Mouse (Mus musculus): ENCODE data around the gene Zfpm1. TPM values are rescaled to one million over a fixed set of nuclear protein-coding genes. Genes with fewer than 3 reads are reported as not detected.

The Zfpm1 gene
- polyA plus RNA-seq, 1 experiment: 32.0 TPM

DNA sequence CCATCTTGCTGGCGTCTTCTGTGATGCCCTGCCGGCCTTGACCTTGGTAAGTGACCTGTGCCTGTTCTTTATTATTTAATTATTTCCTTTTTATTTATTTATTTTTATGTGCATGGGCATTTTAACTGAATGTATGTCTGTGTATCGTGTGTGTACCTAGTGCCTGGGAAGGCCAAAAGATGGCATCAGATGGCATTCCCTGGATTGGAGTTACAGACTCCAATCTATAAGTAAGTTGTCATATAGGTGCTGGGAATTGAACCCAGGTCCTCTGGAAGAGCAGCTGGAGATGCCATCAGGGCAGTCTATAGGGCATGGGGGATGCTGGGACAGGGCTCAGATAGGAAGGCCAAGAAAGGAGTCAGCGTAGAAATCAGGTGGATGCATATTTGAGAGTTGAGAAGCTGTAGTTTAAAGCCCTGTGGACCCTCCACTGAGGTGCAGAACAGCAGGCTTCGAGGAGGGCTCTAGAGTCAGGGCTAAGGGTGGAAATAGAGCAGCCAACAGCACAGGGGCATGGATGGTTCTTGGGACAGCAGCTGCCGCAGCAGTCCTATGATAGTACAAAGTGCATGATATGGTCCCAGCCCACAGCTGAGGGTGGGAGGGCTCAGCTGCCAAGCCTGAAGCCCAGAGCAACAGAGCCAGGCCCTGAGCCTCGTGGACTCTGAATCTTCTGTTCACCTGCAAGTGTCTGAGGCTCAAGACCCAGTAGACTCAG lies 78.9 kb downstream of the Zfpm1 start, which contains the start of gene Trhr2:
Trhr2 (minus strand) TSS at position 51 of the 721 bp plus-strand sequence.
- WGBS: 78% methylated on average over 7 of the region's 7 CpGs
- H3K4me1 ChIP-seq (ENCODE audit: control insufficient read depth, insufficient read depth, low read length): no peaks in the 10 kb centered on the region; the same call in 1 of the 2 replicates
- no peak within 1 kb of the TSS for H3K4me3 ChIP-seq (replicated peaks; ENCODE audit: extremely low read depth, low read depth, low read length)
- TF ChIP-seq POLR2A (IDR thresholded peaks at IDR 0.05; ENCODE audit: borderline replicate concordance, extremely low read depth, low read depth, low read length) (no peak), CTCF (IDR thresholded peaks at IDR 0.05; ENCODE audit: insufficient read depth, low read length) (no peak)
- no peak for DNase-seq

DNA sequence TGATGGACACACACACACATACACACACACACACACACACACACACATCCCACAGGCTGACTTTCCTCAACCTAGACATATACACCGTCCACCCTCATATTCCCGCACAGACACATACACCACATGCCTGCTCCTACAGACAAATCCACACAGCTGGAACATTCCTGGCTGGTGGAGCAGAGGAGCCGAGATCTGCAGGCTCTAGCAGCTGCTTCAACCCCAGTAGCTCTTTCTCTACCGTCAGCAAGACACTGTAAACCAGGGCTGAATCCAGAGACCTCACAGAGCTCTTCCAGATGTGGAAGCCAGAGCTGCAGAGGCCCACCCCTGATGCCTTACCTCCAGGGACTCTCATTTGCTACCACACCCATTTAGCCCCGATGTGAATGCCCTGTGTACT lies 80.3 kb downstream of the Zfpm1 start:
- no peaks in the 10 kb centered on the region for H3K4me1 ChIP-seq (ENCODE audit: control insufficient read depth, insufficient read depth, low read length)
- no peak overlapping the region for H3K4me3 ChIP-seq (replicated peaks; ENCODE audit: extremely low read depth, low read depth, low read length)
- no peak for TF ChIP-seq POLR2A (IDR thresholded peaks at IDR 0.05; ENCODE audit: borderline replicate concordance, extremely low read depth, low read depth, low read length)
- TF ChIP-seq CTCF (IDR thresholded peaks at IDR 0.05; ENCODE audit: insufficient read depth, low read length): no peak
- no peak for DNase-seq
- WGBS: 45% methylated on average over 5 of the region's 5 CpGs

DNA sequence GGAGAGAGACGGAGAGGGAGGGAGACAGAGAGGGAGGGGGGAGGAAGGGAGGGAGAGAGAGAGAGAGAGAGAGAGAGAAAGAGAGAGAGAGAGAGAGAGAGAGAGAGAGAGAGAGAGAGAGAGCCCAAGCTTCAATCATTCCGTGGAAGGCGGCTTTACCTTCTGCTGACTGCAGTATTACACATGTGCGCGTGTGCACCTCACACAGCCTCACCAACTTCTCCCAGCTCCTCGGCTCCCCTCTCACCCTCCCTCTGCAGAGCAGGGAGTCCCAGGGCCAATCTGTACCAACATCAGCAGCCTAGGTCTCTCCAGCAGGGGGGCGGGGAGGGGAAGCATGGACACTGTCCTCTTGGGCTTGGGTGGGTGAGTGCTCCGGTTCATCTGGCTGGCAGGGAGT lies 81.0 kb downstream of the Zfpm1 start:
- no peak for TF ChIP-seq POLR2A (IDR thresholded peaks at IDR 0.05; ENCODE audit: borderline replicate concordance, extremely low read depth, low read depth, low read length)
- TF ChIP-seq CTCF (IDR thresholded peaks at IDR 0.05; ENCODE audit: insufficient read depth, low read length): no peak
- no peak for DNase-seq
- Histone ChIP-seq H3K4me1 (ENCODE audit: control insufficient read depth, insufficient read depth, low read length) (no peaks in the 10 kb centered on the region), H3K4me3 (replicated peaks; ENCODE audit: extremely low read depth, low read depth, low read length) (no peak overlapping the region)
- 39% methylated on average over 8 of the region's 8 CpGs for WGBS

DNA sequence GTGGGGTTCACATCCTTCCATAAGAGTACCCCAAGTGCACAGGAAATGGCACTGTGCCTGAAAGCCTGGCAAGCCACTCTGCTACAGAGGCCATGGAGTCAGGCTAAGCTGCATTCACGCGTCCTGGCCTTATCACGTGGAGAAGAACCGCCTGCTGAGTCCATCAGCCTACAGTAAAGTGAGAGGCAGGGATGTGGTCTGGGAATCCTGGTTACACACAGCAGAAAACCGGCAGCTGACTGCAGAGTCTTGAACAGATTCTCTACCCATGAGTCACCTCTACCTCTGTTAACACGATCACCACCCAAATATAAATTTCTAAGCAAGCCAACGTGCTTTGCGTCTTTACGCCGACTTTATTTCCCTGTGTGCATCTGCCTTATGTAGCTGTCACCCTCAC lies 86.6 kb downstream of the Zfpm1 start:
- WGBS: 58% methylated on average over 10 of the region's 10 CpGs
- no peak for DNase-seq
- H3K4me1 ChIP-seq (ENCODE audit: control insufficient read depth, insufficient read depth, low read length): peaks cover 4% of the 10 kb centered on the region
- TF ChIP-seq CTCF (IDR thresholded peaks at IDR 0.05; ENCODE audit: insufficient read depth, low read length): no peak
- no peak for TF ChIP-seq POLR2A (IDR thresholded peaks at IDR 0.05; ENCODE audit: borderline replicate concordance, extremely low read depth, low read depth, low read length)
- no peak overlapping the region for H3K4me3 ChIP-seq (replicated peaks; ENCODE audit: extremely low read depth, low read depth, low read length)

DNA sequence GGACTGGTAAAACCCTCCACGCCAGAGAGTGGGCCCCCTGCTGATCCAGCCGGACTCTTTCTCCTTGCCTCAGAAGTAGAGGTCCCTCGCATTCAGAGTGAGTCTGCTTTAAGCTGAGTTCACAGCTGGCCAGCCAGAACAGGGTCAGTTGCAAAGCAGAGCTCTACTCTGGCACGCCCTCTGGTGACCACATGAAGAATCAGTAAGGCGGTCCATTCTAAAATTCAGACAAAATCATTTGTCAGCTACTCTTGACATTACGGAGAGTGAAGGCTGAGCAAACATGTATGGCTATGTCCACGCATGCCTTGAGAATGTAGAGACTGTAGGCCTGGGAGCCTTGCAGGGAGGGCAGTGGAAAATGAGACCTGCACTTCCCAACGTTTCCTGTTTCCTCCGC lies 87.7 kb downstream of the Zfpm1 start:
- Histone ChIP-seq H3K4me3 (replicated peaks; ENCODE audit: extremely low read depth, low read depth, low read length) (no peak overlapping the region), H3K4me1 (ENCODE audit: control insufficient read depth, insufficient read depth, low read length) (peaks cover 4% of the 10 kb centered on the region)
- peak; percentile 68 for DNase-seq
- TF ChIP-seq POLR2A (IDR thresholded peaks at IDR 0.05; ENCODE audit: borderline replicate concordance, extremely low read depth, low read depth, low read length): no peak
- TF ChIP-seq CTCF (IDR thresholded peaks at IDR 0.05; ENCODE audit: insufficient read depth, low read length): peak; percentile 85
- 8% methylated on average over 9 of the region's 9 CpGs for WGBS

DNA sequence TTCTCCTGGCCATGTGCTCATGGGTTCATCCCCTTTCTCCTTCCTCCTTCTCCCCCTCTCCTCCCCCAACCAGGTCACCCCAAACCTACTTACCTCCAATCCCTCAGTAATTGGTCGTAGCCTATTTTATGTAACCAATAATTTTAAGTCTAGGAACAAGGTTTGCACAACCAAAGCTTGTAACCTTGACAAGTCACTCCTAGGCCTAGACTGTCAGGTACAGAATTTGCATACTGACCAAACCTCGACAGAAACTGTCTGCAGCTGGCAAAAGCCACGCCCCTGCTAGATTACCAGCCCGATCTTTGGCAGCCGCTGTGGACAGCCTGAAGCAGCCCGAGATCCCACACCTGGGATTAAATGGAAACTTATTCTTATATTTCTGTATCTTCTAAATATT lies 89.8 kb downstream of the Zfpm1 start:
- no peak for DNase-seq
- no peak for TF ChIP-seq POLR2A (IDR thresholded peaks at IDR 0.05; ENCODE audit: borderline replicate concordance, extremely low read depth, low read depth, low read length)
- no peak for TF ChIP-seq CTCF (IDR thresholded peaks at IDR 0.05; ENCODE audit: insufficient read depth, low read length)
- Histone ChIP-seq H3K4me1 (ENCODE audit: control insufficient read depth, insufficient read depth, low read length) (peaks cover 4% of the 10 kb centered on the region), H3K4me3 (replicated peaks; ENCODE audit: extremely low read depth, low read depth, low read length) (no peak overlapping the region)
- 60% methylated on average over 6 of the region's 6 CpGs for WGBS

DNA sequence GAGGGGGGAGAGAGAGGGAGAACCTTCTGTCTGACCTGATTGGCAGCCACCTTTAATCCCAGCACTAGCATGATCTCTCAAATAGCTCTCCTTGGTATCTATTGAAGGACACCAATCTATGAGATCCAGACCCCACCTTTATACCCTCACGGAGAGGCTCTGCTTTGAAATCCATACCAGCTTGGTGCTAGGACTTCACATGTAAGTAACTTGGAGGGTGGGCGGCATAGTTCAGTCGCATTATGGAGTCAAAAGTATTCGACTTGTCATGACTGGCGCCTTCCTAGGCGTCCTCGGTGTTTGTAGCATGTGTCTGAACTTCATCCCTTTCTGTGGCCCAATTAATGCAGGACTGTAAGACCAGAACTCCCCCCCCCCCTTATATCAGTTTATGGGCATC lies 93.4 kb downstream of the Zfpm1 start:
- peaks cover 8% of the 10 kb centered on the region; the same call in 1 of the 2 replicates for H3K4me1 ChIP-seq (ENCODE audit: control insufficient read depth, insufficient read depth, low read length)
- no peak overlapping the region for H3K4me3 ChIP-seq (replicated peaks; ENCODE audit: extremely low read depth, low read depth, low read length)
- WGBS: 92% methylated on average over 7 of the region's 7 CpGs
- DNase-seq: no peak
- no peak for TF ChIP-seq CTCF (IDR thresholded peaks at IDR 0.05; ENCODE audit: insufficient read depth, low read length)
- no peak for TF ChIP-seq POLR2A (IDR thresholded peaks at IDR 0.05; ENCODE audit: borderline replicate concordance, extremely low read depth, low read depth, low read length)

DNA sequence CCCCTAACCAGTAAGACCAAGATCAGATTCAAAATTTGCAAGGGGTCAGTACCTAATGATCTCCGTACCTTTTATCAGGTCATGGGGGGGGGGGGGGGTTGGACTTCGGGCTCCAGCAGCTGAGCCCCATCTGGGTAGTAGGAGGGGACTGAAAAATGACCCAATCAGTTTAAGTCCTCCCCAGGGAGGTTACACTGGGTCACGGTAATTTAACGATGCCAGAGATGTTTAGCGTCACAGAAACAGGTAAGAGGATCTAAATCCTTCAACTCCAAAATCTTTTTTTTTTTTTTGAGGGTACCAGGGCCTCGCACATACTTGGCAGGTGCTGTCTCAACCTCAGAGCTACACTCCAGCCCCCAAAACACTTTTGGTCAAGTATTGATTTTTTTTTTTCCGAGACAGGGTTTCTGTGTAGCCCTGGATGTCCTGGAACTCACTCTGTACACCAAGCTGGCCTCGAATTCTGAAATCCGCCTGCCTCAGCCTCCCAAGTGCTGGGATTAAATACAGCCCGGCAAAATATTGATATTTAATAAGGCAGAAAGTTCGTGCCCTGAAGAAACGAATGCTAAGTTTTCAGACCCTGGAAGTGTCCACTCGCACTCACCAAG lies 93.9 kb downstream of the Zfpm1 start:
- no peak for DNase-seq
- Histone ChIP-seq H3K4me3 (replicated peaks; ENCODE audit: extremely low read depth, low read depth, low read length) (peak overlapping the region; percentile 55), H3K4me1 (ENCODE audit: control insufficient read depth, insufficient read depth, low read length) (peaks cover 8% of the 10 kb centered on the region; the same call in 1 of the 2 replicates)
- TF ChIP-seq POLR2A (IDR thresholded peaks at IDR 0.05; ENCODE audit: borderline replicate concordance, extremely low read depth, low read depth, low read length): no peak
- TF ChIP-seq CTCF (IDR thresholded peaks at IDR 0.05; ENCODE audit: insufficient read depth, low read length): no peak
- 21% methylated on average over 13 of the region's 13 CpGs for WGBS

DNA sequence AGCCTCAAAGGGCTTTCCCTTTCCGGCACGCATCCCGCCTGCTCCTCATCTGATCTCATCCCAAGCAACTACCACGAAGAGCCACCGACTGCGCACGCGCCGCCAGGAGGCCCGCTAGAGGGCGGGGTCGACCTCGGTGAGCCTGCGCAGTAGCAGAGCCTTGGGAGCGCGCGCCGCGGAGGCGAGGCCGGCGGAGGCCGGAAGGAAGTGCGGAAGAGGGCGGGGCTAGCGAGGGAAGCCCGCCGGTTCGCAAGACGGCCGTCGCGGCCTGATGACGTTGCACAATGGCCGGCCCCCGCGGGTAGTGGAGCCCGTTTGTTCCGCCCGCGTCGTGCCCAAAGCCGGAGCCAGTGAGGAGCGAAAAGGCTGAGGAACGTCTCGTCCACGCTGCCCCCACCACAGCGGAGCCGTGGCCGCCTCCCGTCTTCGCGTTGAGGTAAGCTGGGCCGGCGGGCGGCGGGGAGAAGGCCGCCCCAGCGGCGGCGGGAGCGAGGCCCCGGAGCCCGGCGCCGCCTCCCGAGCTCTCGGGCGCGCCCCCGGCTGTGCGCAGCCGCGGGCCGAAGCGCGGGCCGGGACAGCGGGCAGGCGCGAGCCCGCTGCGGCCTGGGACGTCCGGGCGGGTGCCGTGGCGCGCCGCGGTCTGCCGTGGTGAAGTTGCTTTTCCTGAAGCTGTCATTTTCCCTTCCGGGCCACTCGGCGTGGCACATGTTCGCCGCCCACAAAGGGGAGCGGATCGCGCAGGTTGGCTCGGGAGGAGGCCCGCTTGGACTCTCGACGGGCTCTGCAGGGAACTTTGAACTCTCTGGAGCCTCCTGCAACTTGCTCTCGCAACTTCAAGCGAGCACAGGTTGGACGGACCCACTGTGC lies 94.7 kb downstream of the Zfpm1 start, which contains the start of gene Zc3h18:
Zc3h18 (plus strand) TSS at position 245 of the 867 bp plus-strand sequence.
- WGBS: under 1% methylated on average over 95 of the region's 107 CpGs
- TF ChIP-seq CTCF (IDR thresholded peaks at IDR 0.05; ENCODE audit: insufficient read depth, low read length): no peak
- peak; percentile 65 for TF ChIP-seq POLR2A (IDR thresholded peaks at IDR 0.05; ENCODE audit: borderline replicate concordance, extremely low read depth, low read depth, low read length)
- Histone ChIP-seq H3K4me1 (ENCODE audit: control insufficient read depth, insufficient read depth, low read length) (peaks cover 8% of the 10 kb centered on the region; the same call in 1 of the 2 replicates), H3K4me3 (replicated peaks; ENCODE audit: extremely low read depth, low read depth, low read length) (peak within 1 kb of the TSS; percentile 92)
- DNase-seq: peak; percentile 98

All from lung, adult 2 months (tissue).